Mouse (Mus musculus): ENCODE measurements at regions not wholly inside any gene's neighbourhood (a gene's known extent, or its start where the extent isn't known, plus 50 kb on each side); places are given as distances from the start of the nearest gene placed in this dataset.

DNA sequence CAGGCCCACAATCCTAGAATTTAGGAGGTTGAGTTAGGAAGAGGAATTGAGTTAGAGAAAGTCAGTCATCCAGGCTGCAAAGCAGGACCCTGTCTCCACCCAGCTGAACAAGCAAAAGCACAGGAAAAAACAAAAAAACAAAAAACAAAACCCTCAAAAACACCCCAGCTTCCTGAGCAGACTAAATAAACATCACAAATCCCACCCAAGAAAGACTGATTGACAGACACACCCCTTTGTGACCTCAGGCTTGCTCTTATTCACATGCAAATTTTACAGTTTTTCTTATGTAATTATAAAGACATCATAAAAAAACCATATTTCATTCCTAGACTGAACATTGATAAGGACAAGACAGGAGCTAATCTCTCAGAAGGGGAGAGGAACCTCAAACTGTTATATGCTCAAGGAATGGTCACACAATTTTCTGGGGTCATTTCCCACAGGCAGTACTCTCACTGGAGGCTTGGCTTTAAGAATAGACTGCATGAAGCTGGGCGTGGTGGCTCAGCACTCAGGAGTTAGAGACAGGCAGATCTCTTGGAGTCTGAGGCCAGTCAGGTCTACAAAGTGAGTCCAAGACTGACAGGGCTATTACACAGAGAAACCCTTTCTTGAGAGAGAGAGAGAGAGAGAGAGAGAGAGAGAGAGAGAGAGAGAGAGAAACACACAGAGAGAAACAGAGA, 73.8 kb upstream of the Marcks start:
- no peak for TF ChIP-seq GATA1 (IDR thresholded peaks at IDR 0.05; ENCODE audit: borderline replicate concordance, low read length)
- TF ChIP-seq FLI1 (IDR thresholded peaks at IDR 0.05; ENCODE audit: low read length) = no peak

GRCm38 (mm10) chr10:37211305-37211704, 72.6 kb upstream of the Marcks start:
- no peaks in the 10 kb centered on the region for H3K27me3 ChIP-seq (replicated peaks)
- no peaks in the 10 kb centered on the region for H3K36me3 ChIP-seq (replicated peaks; ENCODE audit: low read length)
- H3K4me1 ChIP-seq = peaks cover 33% of the 10 kb centered on the region
- H3K9me3 ChIP-seq = peaks cover 5% of the 10 kb centered on the region; the same call in 1 of the 2 replicates
- no peak overlapping the region for H3K4me3 ChIP-seq (replicated peaks)
- TF ChIP-seq GATA1 (IDR thresholded peaks at IDR 0.05; ENCODE audit: borderline replicate concordance, low read length) (no peak), FLI1 (IDR thresholded peaks at IDR 0.05; ENCODE audit: low read length) (no peak)

More for the DNA sequence above, 73.8 kb upstream of the Marcks start:
- H3K4me3 ChIP-seq (replicated peaks) = no peak overlapping the region
- no peaks in the 10 kb centered on the region for H3K27me3 ChIP-seq (replicated peaks)
- no peaks in the 10 kb centered on the region for H3K36me3 ChIP-seq (replicated peaks; ENCODE audit: low read length)
- peaks cover 5% of the 10 kb centered on the region; the same call in 1 of the 2 replicates for H3K9me3 ChIP-seq
- peaks cover 33% of the 10 kb centered on the region for H3K4me1 ChIP-seq

DNA sequence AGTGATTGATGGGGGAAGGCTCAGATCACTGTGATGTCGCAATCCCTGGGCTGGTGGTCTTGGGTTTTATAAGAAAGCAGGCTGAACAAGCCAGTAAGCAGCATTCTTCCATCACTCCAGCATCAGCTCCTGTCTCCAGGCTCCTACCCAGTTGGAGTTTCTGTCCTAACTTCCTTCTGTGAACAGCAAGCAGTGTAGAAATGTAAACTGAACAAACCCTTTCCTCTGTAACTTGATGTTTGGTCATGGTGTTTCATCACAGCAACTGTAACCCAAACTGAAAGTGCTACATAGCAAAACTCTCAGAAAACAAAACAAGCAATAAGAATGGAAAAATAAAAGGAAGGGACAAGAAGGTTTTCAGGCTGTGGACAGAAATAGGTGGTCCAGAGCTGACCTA, 71.5 kb upstream of the Marcks start:
- TF ChIP-seq FLI1 (IDR thresholded peaks at IDR 0.05; ENCODE audit: low read length) = no peak
- no peak for TF ChIP-seq GATA1 (IDR thresholded peaks at IDR 0.05; ENCODE audit: borderline replicate concordance, low read length)

DNA sequence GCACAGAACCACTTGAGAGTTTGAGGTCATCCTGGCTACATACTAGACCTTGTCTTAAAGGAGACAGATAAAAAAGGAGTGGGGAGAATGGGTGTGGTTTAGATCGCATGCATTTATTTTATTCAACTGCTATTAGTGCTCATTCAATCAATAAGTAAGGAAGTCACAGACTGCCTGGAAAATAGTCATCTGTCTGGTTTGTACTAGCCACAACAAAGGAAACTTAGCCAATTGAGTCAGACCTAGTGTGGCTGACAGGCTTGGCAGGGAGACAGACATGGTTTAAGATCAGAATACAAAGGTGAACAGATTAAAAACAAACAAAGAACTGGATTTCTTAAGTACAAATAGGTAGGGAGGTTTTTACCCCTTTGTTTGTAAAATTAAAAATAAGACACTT, 68.3 kb upstream of the Marcks start:
- Histone ChIP-seq H3K36me3 (replicated peaks; ENCODE audit: low read length) (no peaks in the 10 kb centered on the region), H3K4me1 (peaks cover 22% of the 10 kb centered on the region), H3K4me3 (replicated peaks) (no peak overlapping the region), H3K27me3 (replicated peaks) (no peaks in the 10 kb centered on the region), H3K9me3 (peaks cover 5% of the 10 kb centered on the region; the same call in 1 of the 2 replicates)
- TF ChIP-seq GATA1 (IDR thresholded peaks at IDR 0.05; ENCODE audit: borderline replicate concordance, low read length) = no peak
- TF ChIP-seq FLI1 (IDR thresholded peaks at IDR 0.05; ENCODE audit: low read length) = no peak

More for the DNA sequence above, 71.5 kb upstream of the Marcks start:
- H3K9me3 ChIP-seq = peaks cover 5% of the 10 kb centered on the region; the same call in 1 of the 2 replicates
- peaks cover 33% of the 10 kb centered on the region for H3K4me1 ChIP-seq
- H3K4me3 ChIP-seq (replicated peaks) = no peak overlapping the region
- no peaks in the 10 kb centered on the region for H3K36me3 ChIP-seq (replicated peaks; ENCODE audit: low read length)
- no peaks in the 10 kb centered on the region for H3K27me3 ChIP-seq (replicated peaks)

GRCm38 (mm10) chr10:37206546-37206945, 67.8 kb upstream of the Marcks start:
- H3K36me3 ChIP-seq (replicated peaks; ENCODE audit: low read length) = no peaks in the 10 kb centered on the region
- H3K4me1 ChIP-seq = peaks cover 19% of the 10 kb centered on the region
- no peak overlapping the region for H3K4me3 ChIP-seq (replicated peaks)
- H3K9me3 ChIP-seq = peaks cover 5% of the 10 kb centered on the region; the same call in 1 of the 2 replicates
- no peaks in the 10 kb centered on the region for H3K27me3 ChIP-seq (replicated peaks)
- no peak for TF ChIP-seq FLI1 (IDR thresholded peaks at IDR 0.05; ENCODE audit: low read length)
- no peak for TF ChIP-seq GATA1 (IDR thresholded peaks at IDR 0.05; ENCODE audit: borderline replicate concordance, low read length)

- H3K4me3 ChIP-seq (replicated peaks) = no peak overlapping the region
- peaks cover 3% of the 10 kb centered on the region; the same call in 1 of the 2 replicates for H3K9me3 ChIP-seq
- H3K36me3 ChIP-seq (replicated peaks; ENCODE audit: low read length) = no peaks in the 10 kb centered on the region
- TF ChIP-seq GATA1 (IDR thresholded peaks at IDR 0.05; ENCODE audit: borderline replicate concordance, low read length) = no peak
- TF ChIP-seq FLI1 (IDR thresholded peaks at IDR 0.05; ENCODE audit: low read length) = no peak
- H3K4me1 ChIP-seq = no peaks in the 10 kb centered on the region
- H3K27me3 ChIP-seq (replicated peaks) = no peaks in the 10 kb centered on the region
These were observed 65.0 kb upstream of the Marcks start for GRCm38 (mm10) chr10:37203709-37204108.

- peaks cover 15% of the 10 kb centered on the region for H3K4me1 ChIP-seq
- H3K4me3 ChIP-seq (replicated peaks) = no peak overlapping the region
- TF ChIP-seq FLI1 (IDR thresholded peaks at IDR 0.05; ENCODE audit: low read length) (no peak), GATA1 (IDR thresholded peaks at IDR 0.05; ENCODE audit: borderline replicate concordance, low read length) (no peak)
- H3K9me3 ChIP-seq = no peaks in the 10 kb centered on the region
- H3K27me3 ChIP-seq (replicated peaks) = no peaks in the 10 kb centered on the region
- H3K36me3 ChIP-seq (replicated peaks; ENCODE audit: low read length) = no peaks in the 10 kb centered on the region
These were observed 56.2 kb upstream of the Marcks start for GRCm38 (mm10) chr10:37194798-37195453.

- Histone ChIP-seq H3K36me3 (replicated peaks; ENCODE audit: low read length) (no peaks in the 10 kb centered on the region), H3K9me3 (no peaks in the 10 kb centered on the region), H3K4me3 (replicated peaks) (no peak overlapping the region), H3K27me3 (replicated peaks) (no peaks in the 10 kb centered on the region), H3K4me1 (peaks cover 15% of the 10 kb centered on the region)
- TF ChIP-seq GATA1 (IDR thresholded peaks at IDR 0.05; ENCODE audit: borderline replicate concordance, low read length) = no peak
- TF ChIP-seq FLI1 (IDR thresholded peaks at IDR 0.05; ENCODE audit: low read length) = no peak
These were observed 55.5 kb upstream of the Marcks start for GRCm38 (mm10) chr10:37194131-37194797.

DNA sequence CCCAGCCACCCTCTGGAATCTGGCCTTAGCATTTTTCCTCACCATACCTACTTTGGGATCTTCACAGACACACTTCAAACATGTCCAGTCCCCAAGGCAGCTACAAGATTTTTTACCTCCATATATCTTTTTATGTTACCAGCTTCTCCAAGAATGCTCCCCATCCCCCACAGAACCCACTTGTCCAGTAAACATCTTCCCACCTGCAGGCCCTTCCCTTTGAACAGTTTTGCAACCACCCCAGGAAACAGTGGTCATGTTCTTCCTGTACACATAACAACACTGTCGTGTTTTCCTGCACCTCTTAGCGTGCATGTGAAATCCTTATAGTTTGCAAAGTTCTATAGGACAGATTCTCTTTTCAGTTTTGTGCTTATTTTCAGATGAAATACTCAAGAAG, 53.9 kb upstream of the Marcks start:
- no peaks in the 10 kb centered on the region for H3K27me3 ChIP-seq (replicated peaks)
- H3K4me1 ChIP-seq = peaks cover 15% of the 10 kb centered on the region
- H3K36me3 ChIP-seq (replicated peaks; ENCODE audit: low read length) = no peaks in the 10 kb centered on the region
- H3K9me3 ChIP-seq = no peaks in the 10 kb centered on the region
- H3K4me3 ChIP-seq (replicated peaks) = no peak overlapping the region
- TF ChIP-seq FLI1 (IDR thresholded peaks at IDR 0.05; ENCODE audit: low read length) = no peak
- no peak for TF ChIP-seq GATA1 (IDR thresholded peaks at IDR 0.05; ENCODE audit: borderline replicate concordance, low read length)

DNA sequence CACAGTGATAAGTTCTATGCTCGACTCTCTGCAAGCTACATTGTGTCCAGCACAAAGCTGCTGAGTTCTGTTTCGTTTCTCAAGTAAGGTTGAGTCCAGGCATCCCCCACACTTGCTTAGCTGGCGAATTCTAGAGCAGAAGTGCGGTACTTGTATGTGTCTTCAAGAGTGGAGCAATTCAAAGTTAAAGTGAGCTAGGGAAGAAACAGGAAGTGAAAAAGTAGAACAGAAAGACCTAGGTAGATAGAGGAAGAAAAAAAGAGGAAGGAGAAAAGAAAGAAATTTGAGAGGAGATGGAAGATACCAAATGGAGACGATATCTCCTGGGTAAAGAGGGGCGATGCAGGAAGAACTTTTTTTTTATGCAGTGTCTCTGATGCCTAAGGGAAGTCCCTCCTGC, 51.4 kb upstream of the Marcks start:
- no peak overlapping the region for H3K4me3 ChIP-seq (replicated peaks)
- H3K27me3 ChIP-seq (replicated peaks) = no peaks in the 10 kb centered on the region
- no peaks in the 10 kb centered on the region for H3K36me3 ChIP-seq (replicated peaks; ENCODE audit: low read length)
- no peaks in the 10 kb centered on the region for H3K9me3 ChIP-seq
- no peak for TF ChIP-seq FLI1 (IDR thresholded peaks at IDR 0.05; ENCODE audit: low read length)
- no peak for TF ChIP-seq GATA1 (IDR thresholded peaks at IDR 0.05; ENCODE audit: borderline replicate concordance, low read length)
- H3K4me1 ChIP-seq = peaks cover 15% of the 10 kb centered on the region
